Mouse (Mus musculus) CH12.LX (cell line): ENCODE data around the gene Prkch.

Source experiments
- CHD1 ChIP-seq: IDR thresholded peaks from 2 replicates; pipeline ENCODE4 v1.6.1; 2012; ENCODE audit warnings: low read depth, low read length, improper control_type of control experiment, inconsistent platforms
- CTCF ChIP-seq, 2 experiments: IDR thresholded peaks in 1 of 2; conservative IDR thresholded peaks in 1 of 2; 2 replicates each; pipeline ENCODE4 v1.5.1; 2011 to 2012; ENCODE audit warnings: low read depth in 2 of 2, low read length in 2 of 2, improper control_type of control experiment in 1 of 2, inconsistent platforms in 1 of 2, mild to moderate bottlenecking in 1 of 2, moderate library complexity in 1 of 2
- E2F4 ChIP-seq: IDR thresholded peaks from 2 replicates; pipeline ENCODE4 v1.6.1; 2011; ENCODE audit warnings: low read depth, low read length, improper control_type of control experiment; ENCODE audit not compliant: insufficient replicate concordance
- MAFK ChIP-seq: IDR thresholded peaks from 2 replicates; pipeline ENCODE4 v1.6.1; 2011; ENCODE audit warnings: low read length, improper control_type of control experiment; ENCODE audit not compliant: insufficient replicate concordance
- RAD21 ChIP-seq: IDR thresholded peaks from 2 replicates; pipeline ENCODE4 v1.6.1; 2011; ENCODE audit warnings: low read depth, mild to moderate bottlenecking, low read length, improper control_type of control experiment, moderate library complexity

DNA sequence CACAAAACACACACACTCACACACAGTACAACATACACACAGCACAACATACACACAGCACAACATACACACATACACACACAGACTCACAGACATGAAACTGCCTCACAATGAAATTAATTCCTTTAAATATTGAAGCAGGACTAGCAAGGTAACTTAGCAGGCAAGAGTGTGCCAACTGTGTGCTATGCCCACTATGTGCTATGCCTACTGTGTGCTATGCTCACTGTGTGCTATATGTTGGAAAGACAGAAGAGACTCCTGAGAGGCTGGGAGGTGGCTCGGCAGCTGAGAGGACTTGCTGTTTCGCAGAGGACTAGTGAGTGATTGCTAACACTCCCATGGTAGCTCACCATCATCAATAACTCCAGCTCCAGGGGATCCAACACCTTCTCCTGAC lies 44.2 kb upstream of the Prkch start:
- TF ChIP-seq CTCF (conservative IDR thresholded peaks at IDR 0.05 in 1 of 2, IDR thresholded peaks at IDR 0.05 in 1 of 2; ENCODE audit: low read depth in 2 of 2, low read length in 2 of 2) (no peak), E2F4 (no peak), MAFK (no peak), RAD21 (no peak), CHD1 (no peak)
